Mouse (Mus musculus): ENCODE measurements around the gene Flnc. TPM values are rescaled to one million over a fixed set of nuclear protein-coding genes. Genes with fewer than 3 reads are reported as not detected.
"Not testable (repeated sequence)": the region's sequence is repeated elsewhere in the genome, so short reads cannot be mapped to it uniquely, and the experiment has no call there.

Gene Flnc
- polyA plus RNA-seq (2014; fragmentation: Nextera tagmentation; extraction: Ambion mirVana): 1.6 and 4.0 TPM in 2 replicates

- WGBS: 1% methylated on average over 75 of the region's 77 CpGs
- peak; percentile 59 for DNase-seq
- no peaks in the 10 kb centered on the region for H3K36me3 ChIP-seq (ENCODE audit: control insufficient read depth, insufficient read depth, low read length)
- H3K27ac ChIP-seq (replicated peaks; ENCODE audit: low read depth, low read length): no peak within 1 kb of the TSS
- H3K9ac ChIP-seq (replicated peaks; ENCODE audit: low read length): peak within 1 kb of the TSS; percentile 42
- H3K9me3 ChIP-seq (ENCODE audit: control insufficient read depth, low read length): no peaks in the 10 kb centered on the region
- H3K4me1 ChIP-seq (ENCODE audit: control insufficient read depth, insufficient read depth, low read length): peaks cover 31% of the 10 kb centered on the region
- H3K4me2 ChIP-seq (ENCODE audit: low read length): peak within 1 kb of the TSS; percentile 69
- peak within 1 kb of the TSS; percentile 38 for H3K4me3 ChIP-seq (replicated peaks; ENCODE audit: low read depth, low read length)
- ATAC-seq (ENCODE audit: low FRiP score, low TSS enrichment): no peak
- peaks cover 37% of the 10 kb centered on the region for H3K27me3 ChIP-seq (ENCODE audit: control insufficient read depth, insufficient read depth, low read length)
Observed at GRCm38 (mm10) chr6:29433038-29433803, at the start of gene Flnc. TSS of gene Flnc (plus strand) at chr6:29433256.

GRCm38 (mm10) chr6:29388052-29388518 is 45.0 kb upstream of the Flnc start, which contains the start of gene Opn1sw:
TSS of gene Opn1sw (minus strand) at chr6:29388468.
- no peaks in the 10 kb centered on the region for H3K36me3 ChIP-seq (ENCODE audit: control insufficient read depth, insufficient read depth, low read length)
- no peak within 1 kb of the TSS for H3K4me2 ChIP-seq (ENCODE audit: low read length)
- no peaks in the 10 kb centered on the region for H3K4me1 ChIP-seq (ENCODE audit: control insufficient read depth, insufficient read depth, low read length)
- no peaks in the 10 kb centered on the region for H3K9me3 ChIP-seq (ENCODE audit: control insufficient read depth, low read length)
- no peak within 1 kb of the TSS for H3K27ac ChIP-seq (replicated peaks; ENCODE audit: low read depth, low read length)
- 0 out of 2 replicates have a peak within 1 kb of the TSS, but pooled peaks have one; percentile 23 for H3K9ac ChIP-seq (replicated peaks; ENCODE audit: low read length)
- H3K27me3 ChIP-seq (ENCODE audit: control insufficient read depth, insufficient read depth, low read length): no peaks in the 10 kb centered on the region
- ATAC-seq (ENCODE audit: low FRiP score, low TSS enrichment) (no peak), DNase-seq (no peak)
- H3K4me3 ChIP-seq (replicated peaks; ENCODE audit: low read depth, low read length): no peak within 1 kb of the TSS
- 4% methylated on average over 12 of the region's 12 CpGs for WGBS

GRCm38 (mm10) chr6:29388606-29389080 is 44.4 kb upstream of the Flnc start:
- DNase-seq (peak; percentile 70), ATAC-seq (ENCODE audit: low FRiP score, low TSS enrichment) (peak; percentile 60; the same call in 1 of the 2 replicates)
- Histone ChIP-seq H3K36me3 (ENCODE audit: control insufficient read depth, insufficient read depth, low read length) (no peaks in the 10 kb centered on the region), H3K27me3 (ENCODE audit: control insufficient read depth, insufficient read depth, low read length) (no peaks in the 10 kb centered on the region), H3K27ac (replicated peaks; ENCODE audit: low read depth, low read length) (no peak overlapping the region), H3K4me1 (ENCODE audit: control insufficient read depth, insufficient read depth, low read length) (no peaks in the 10 kb centered on the region), H3K9ac (replicated peaks; ENCODE audit: low read length) (no peak overlapping the region), H3K4me2 (ENCODE audit: low read length) (no peak overlapping the region), H3K4me3 (replicated peaks; ENCODE audit: low read depth, low read length) (no peak overlapping the region), H3K9me3 (ENCODE audit: control insufficient read depth, low read length) (no peaks in the 10 kb centered on the region)
- WGBS: 14% methylated on average over 11 of the region's 11 CpGs

- Histone ChIP-seq H3K27me3 (ENCODE audit: control insufficient read depth, insufficient read depth, low read length) (no peaks in the 10 kb centered on the region), H3K36me3 (ENCODE audit: control insufficient read depth, insufficient read depth, low read length) (no peaks in the 10 kb centered on the region), H3K9me3 (ENCODE audit: control insufficient read depth, low read length) (no peaks in the 10 kb centered on the region), H3K4me3 (replicated peaks; ENCODE audit: low read depth, low read length) (no peak overlapping the region), H3K9ac (replicated peaks; ENCODE audit: low read length) (no peak overlapping the region), H3K27ac (replicated peaks; ENCODE audit: low read depth, low read length) (no peak overlapping the region), H3K4me2 (ENCODE audit: low read length) (no peak overlapping the region), H3K4me1 (ENCODE audit: control insufficient read depth, insufficient read depth, low read length) (no peaks in the 10 kb centered on the region)
- ATAC-seq (ENCODE audit: low FRiP score, low TSS enrichment) (no peak), DNase-seq (no peak)
- WGBS: 60% methylated on average over 9 of the region's 9 CpGs
Observed at GRCm38 (mm10) chr6:29389425-29389824, 43.6 kb upstream of the Flnc start.

GRCm38 (mm10) chr6:29390500-29390899 is 42.6 kb upstream of the Flnc start:
- not testable (repeated sequence) for H3K27me3 ChIP-seq (ENCODE audit: control insufficient read depth, insufficient read depth, low read length); ATAC-seq (ENCODE audit: low FRiP score, low TSS enrichment); H3K27ac ChIP-seq (replicated peaks; ENCODE audit: low read depth, low read length); H3K9me3 ChIP-seq (ENCODE audit: control insufficient read depth, low read length); DNase-seq; H3K4me3 ChIP-seq (replicated peaks; ENCODE audit: low read depth, low read length); H3K4me1 ChIP-seq (ENCODE audit: control insufficient read depth, insufficient read depth, low read length); H3K36me3 ChIP-seq (ENCODE audit: control insufficient read depth, insufficient read depth, low read length); H3K4me2 ChIP-seq (ENCODE audit: low read length); H3K9ac ChIP-seq (replicated peaks; ENCODE audit: low read length)
- WGBS: 78% methylated on average over 1 of the region's 1 CpGs

GRCm38 (mm10) chr6:29391241-29391640 is 41.8 kb upstream of the Flnc start:
- 75% methylated on average over 8 of the region's 8 CpGs for WGBS
- H3K27ac ChIP-seq (replicated peaks; ENCODE audit: low read depth, low read length); ATAC-seq (ENCODE audit: low FRiP score, low TSS enrichment); DNase-seq; H3K9me3 ChIP-seq (ENCODE audit: control insufficient read depth, low read length); H3K4me1 ChIP-seq (ENCODE audit: control insufficient read depth, insufficient read depth, low read length); H3K27me3 ChIP-seq (ENCODE audit: control insufficient read depth, insufficient read depth, low read length); H3K4me2 ChIP-seq (ENCODE audit: low read length); H3K36me3 ChIP-seq (ENCODE audit: control insufficient read depth, insufficient read depth, low read length); H3K4me3 ChIP-seq (replicated peaks; ENCODE audit: low read depth, low read length); H3K9ac ChIP-seq (replicated peaks; ENCODE audit: low read length): not testable (repeated sequence)

GRCm38 (mm10) chr6:29391802-29392201 is 41.3 kb upstream of the Flnc start:
- H3K9me3 ChIP-seq (ENCODE audit: control insufficient read depth, low read length): no peaks in the 10 kb centered on the region
- peaks cover 5% of the 10 kb centered on the region; the same call in 1 of the 2 replicates for H3K4me1 ChIP-seq (ENCODE audit: control insufficient read depth, insufficient read depth, low read length)
- ATAC-seq (ENCODE audit: low FRiP score, low TSS enrichment) (no peak), DNase-seq (no peak)
- no peaks in the 10 kb centered on the region for H3K36me3 ChIP-seq (ENCODE audit: control insufficient read depth, insufficient read depth, low read length)
- WGBS: 71% methylated on average over 4 of the region's 4 CpGs
- H3K4me2 ChIP-seq (ENCODE audit: low read length): no peak overlapping the region
- no peak overlapping the region for H3K4me3 ChIP-seq (replicated peaks; ENCODE audit: low read depth, low read length)
- H3K9ac ChIP-seq (replicated peaks; ENCODE audit: low read length): no peak overlapping the region
- no peak overlapping the region for H3K27ac ChIP-seq (replicated peaks; ENCODE audit: low read depth, low read length)
- H3K27me3 ChIP-seq (ENCODE audit: control insufficient read depth, insufficient read depth, low read length): no peaks in the 10 kb centered on the region

GRCm38 (mm10) chr6:29394286-29394685 is 38.8 kb upstream of the Flnc start:
- no peak overlapping the region for H3K27ac ChIP-seq (replicated peaks; ENCODE audit: low read depth, low read length)
- H3K4me3 ChIP-seq (replicated peaks; ENCODE audit: low read depth, low read length): no peak overlapping the region
- H3K4me2 ChIP-seq (ENCODE audit: low read length): no peak overlapping the region
- ATAC-seq (ENCODE audit: low FRiP score, low TSS enrichment) (no peak), DNase-seq (no peak)
- H3K9ac ChIP-seq (replicated peaks; ENCODE audit: low read length): no peak overlapping the region
- H3K4me1 ChIP-seq (ENCODE audit: control insufficient read depth, insufficient read depth, low read length): peaks cover 14% of the 10 kb centered on the region; the same call in 1 of the 2 replicates
- WGBS: 48% methylated on average over 1 of the region's 1 CpGs
- no peaks in the 10 kb centered on the region for H3K9me3 ChIP-seq (ENCODE audit: control insufficient read depth, low read length)
- H3K36me3 ChIP-seq (ENCODE audit: control insufficient read depth, insufficient read depth, low read length): 0 out of 2 replicates have a peak, but pooled peaks cover 2% of the 10 kb centered on the region
- H3K27me3 ChIP-seq (ENCODE audit: control insufficient read depth, insufficient read depth, low read length): no peaks in the 10 kb centered on the region
